Mouse (Mus musculus) kidney, postnatal 14 days (tissue): ENCODE measurements at regions not wholly inside any gene's neighbourhood (a gene's known extent, or its start where the extent isn't known, plus 50 kb on each side); places are given as distances from the start of the nearest gene placed in this dataset.
A peak's percentile ranks its signal among the peaks of the same experiment; 100 is the strongest.
"Not testable (repeated sequence)": the region's sequence is repeated elsewhere in the genome, so short reads cannot be mapped to it uniquely, and the experiment has no call there.

Experiments used
- DNase-seq: peaks from one replicate; pipeline ENCODE4 v3.0.0; 2022; ENCODE audit warnings: mixed read lengths

DNA sequence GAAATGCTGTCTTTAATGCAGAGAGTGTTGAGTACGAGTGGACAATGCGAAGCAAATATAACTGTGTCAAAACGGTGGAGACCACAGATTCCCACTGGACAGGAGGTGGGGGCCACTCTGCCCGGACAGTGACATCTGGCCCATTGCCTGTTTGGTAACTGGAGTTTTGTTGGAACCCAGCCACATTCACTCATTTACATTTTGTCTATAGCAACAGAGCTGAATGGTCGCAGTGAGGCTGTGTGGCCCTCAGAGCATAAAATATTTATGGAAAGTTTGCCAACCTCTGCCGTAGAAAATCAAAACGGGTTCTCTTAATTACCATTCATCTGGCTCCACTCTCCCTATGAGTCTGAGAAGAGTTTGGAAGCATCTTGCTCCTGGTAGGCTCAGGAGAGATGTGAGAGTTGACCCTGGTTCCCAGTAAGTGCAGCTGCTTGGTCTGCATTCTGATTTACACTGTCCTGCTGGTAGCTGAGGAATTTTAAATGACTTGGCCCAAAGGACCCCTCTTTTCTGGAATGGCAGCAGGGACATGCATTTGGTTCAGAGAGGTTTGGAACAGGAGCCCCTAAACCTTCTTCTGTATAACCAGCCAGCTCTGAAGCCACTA is 187.9 kb upstream of the Pik3r1 start:
- DNase-seq: no peak

DNA sequence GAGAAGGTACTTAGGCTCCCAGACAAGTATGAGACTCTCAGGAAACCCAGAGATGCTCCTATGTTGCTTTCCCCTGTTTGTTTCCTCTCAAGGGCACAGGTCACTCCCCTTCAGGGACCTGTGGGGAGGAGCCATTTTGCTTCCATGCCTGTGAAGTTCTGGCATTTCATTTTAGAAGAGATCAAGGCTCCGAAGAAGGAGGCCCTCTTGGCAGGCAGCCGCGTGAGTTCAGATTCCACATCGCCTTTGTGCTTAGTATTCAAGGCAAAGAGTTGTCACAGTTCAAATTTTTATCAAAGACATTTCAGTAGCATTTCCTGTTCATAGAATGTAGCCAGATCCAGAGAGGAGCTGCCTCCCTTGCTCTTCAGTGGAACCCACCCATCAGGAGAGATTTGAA is 189.8 kb upstream of the Pik3r1 start:
- DNase-seq: peak; percentile 72

DNA sequence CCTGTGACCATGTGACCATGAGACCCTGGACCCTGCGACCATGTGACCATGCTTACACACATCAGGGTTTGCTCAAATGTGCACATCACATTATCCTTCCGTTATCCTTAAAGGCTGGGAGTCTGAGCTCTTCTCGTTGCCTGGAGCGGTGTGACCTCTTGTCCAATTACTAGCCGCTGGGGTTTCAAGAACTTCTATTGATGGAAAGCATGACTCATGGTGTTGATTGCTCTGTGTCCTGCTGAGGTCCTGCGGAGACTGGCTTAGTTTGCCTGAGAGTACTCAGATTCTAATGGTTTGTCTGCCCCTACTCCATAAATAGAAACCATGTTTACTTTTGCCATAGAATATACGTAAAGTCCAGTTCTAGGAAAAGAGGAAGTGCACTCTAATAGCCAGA is 197.5 kb upstream of the Pik3r1 start:
- DNase-seq: no peak

DNA sequence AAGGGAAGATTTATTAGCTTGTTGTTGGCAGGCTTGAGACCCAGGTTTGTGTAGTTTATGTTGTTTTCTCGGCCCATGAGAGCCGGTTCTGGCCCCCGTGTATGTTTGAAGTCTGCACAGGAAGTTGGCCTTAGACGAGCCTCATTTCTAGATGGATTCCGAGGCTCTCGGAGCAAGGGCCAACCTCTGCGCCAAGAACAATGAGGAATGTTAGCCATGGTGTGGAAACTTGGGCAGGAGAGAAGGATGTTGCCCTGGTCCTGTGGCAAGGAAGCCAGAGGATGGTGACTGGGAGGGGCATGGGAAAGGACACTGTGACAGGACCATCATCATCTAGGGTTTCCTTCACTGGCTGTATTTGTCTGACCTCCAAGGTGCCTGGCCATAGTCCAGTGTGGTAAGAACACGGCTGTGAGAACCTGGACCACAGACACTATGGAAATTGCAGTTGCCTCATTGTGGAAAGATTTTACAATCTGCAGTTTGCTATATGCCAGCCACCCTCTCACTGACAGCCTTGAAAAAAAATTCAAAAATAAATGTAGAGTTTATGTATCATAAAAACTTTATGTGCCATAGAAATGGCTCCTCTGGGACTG is 198.9 kb upstream of the Pik3r1 start:
- DNase-seq: no peak

DNA sequence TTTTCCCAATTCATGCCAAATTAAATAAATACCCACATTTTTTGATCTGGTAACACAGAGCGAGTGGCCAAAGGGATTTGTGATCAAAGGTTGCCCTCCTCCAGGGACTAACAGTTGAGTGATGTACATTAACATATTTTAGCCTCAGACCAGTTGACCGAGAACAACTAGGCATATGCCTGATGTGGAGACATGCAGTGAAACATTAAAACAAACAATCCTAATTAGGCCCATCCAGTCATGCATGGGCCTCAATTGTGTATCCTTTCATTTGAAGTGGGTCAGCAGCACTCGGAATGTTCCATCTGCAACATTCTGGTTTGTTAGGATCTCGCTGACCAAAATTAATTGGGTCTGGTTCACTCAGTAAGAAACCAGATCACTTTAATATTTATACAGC is 199.4 kb upstream of the Pik3r1 start:
- no peak for DNase-seq

DNA sequence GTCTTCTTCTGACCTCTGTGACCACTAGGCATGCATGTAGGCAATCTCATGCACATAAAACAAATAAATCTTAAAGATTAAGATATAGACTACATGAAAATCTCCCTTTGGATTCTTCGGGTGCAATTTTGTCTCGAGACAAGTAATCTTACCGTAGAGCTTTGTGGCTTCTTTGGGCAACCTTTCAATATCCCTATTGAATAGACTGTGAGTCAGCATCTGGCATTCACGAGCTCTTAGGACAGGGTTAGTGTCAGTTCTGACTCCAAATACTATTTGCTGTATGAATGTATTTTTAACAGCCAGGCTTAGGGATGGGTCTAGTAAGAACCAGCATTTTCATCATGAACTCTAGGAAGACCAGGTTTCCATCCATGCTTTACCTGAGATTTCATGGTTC is 208.7 kb upstream of the Pik3r1 start:
- DNase-seq: no peak

DNA sequence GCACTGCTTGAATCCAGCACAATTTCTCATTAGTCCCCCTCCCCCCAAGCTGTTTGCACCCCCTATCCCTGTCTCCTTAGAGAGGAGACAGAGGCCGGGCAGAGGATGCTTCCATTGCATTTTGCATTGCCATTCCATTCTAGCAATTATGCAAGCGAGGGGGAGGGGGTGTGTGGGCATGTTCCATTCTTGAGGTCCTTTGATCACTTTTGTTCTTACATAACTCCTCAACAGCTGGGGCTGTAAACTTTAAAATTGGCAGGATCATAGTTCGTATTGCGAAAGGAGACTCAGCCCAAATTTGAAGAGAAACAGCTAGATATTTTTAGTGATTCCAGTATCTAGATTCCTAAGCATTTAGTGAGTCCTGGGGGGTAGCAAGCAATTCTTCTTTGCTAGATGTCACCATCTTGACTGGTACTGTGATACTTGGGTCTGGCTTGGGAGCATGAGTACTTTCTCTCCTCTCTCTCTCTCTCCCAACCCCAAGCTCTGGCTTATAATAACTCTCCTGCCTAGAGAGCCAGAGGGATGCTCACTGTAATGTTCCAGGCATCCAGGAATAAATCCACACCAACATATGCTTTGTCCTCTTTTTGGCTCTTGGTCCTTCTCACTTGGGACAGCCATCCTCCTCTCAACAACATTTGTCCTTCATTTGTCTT is 212.3 kb upstream of the Pik3r1 start:
- DNase-seq: no peak

DNA sequence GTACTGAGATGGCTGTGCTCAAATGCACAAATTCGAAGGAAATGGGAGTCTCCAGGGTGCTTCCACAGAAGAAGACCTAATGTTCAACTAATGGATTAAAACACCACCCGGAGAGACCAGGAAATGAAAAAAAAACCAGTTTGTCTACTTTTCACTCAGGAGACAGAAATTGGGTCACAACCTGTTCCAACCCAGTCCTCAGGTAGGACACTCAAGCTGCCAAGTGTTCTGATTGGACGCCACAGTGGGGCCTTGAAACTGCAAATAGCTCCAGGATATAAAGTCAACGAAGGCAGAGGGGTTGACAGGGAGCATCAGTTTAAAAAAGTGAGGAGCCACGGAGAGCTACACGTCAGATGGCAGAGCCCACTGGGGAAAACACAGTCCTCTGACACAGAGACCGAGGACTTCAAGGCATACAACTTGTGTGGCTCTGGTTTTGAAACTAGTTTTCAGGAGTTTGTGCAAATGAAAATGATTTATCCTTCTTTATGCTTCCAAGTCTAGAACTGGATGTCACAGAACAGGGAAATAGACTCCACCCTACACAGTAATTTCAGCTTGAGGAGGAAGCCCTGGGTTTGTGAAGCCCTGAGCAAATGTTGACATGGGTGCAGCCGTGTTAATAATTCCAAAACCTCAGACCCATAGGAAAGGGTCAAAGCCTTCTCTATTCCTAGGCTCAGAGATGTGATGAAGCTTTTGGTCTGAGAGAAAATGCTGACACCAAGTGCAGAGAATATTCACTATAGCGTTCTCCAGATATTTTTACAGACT is 220.8 kb upstream of the Pik3r1 start:
- DNase-seq: no peak

DNA sequence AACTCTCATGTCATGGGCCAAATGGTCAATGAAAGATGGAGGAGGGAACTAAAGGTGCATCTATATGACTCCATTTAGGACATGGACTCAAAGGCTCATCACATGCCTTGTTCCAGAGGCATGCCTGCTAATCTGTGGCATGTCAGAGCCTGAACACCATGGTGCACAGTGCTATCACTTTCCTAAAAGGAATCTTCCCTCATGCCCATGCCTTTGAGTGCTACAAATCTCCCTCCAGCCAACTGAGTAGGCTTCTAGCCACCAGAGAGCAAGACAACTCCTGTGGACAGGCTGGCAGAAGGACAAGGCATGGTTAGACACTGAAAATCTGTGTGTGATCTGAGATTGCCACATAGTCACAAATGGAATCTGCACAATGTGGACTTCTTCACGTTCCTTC is 223.7 kb upstream of the Pik3r1 start:
- no peak for DNase-seq

DNA sequence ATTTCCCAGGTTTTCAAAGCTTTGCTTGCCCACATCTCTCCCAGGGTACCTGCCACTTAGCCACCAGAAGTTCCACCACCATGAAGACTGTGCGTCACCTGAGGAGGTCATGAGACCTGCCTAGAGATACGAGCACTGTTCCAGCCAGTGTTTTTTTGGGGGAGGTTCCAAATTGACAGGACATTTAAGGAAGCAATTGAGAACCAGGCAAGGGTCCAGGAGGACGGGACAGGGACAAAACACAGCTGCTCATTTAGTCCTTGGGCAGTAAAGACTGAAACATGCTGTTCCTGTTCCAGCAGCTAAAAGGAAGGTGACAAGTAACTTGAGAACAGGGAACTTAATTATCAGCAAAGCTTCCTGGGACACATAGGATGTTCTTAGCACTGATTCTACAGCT is 226.8 kb upstream of the Pik3r1 start:
- peak; percentile 67 for DNase-seq

DNA sequence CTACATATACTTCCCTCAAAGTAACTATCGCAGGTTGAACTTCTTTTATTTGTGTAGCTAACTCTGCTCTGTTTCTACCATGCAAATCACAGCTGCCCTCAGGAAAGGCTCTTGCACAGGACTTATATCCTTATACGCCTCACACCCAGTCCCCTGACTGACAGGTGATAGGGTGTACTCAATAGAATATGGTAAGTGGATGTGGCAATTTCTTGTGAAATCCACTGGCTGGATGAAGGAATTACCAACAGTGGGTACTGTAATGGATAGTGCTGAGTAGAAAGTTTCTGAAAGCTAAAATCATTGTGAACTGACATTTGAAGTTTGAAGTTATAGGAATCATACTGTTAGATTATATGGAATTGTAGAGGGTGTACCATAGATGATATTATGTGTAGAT is 227.5 kb upstream of the Pik3r1 start:
- DNase-seq: no peak

DNA sequence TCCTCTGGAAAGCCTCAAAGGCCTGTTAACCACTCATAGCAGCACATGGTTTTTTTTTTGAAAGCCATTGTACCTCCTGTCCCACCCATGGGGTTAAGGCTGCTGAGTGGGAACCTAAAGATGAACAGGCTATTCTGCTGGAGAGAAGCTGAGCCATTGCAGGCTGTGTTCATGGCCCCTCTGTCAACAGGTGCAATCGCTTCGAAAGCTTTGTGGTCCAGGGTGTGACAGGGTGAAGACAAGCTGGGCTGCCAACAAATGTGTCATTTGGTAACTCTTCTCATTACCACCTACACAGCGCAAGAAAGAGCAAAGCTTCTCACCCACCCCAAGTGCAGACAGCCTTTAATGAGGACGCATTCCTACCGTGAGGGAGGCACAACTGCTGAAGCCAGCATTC is 228.1 kb upstream of the Pik3r1 start:
- no peak for DNase-seq

DNA sequence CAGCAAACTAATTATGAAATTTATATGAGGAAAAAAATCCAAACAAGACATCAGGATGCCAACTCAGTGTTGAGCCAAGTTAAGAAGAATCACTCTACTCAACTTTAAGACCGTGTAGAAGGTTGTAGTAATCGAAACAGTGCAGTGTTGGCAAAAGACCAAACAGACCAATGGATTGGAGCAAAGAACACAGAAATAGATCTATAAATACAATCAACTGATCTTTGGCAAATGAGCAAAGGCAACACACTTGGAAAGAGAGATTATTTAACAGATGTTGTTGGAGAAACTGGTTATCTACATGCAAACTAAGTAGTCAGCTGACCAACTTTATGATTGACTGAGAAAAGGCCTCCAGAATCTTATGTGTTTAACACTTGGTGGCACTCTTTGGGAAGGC is 229.4 kb upstream of the Pik3r1 start:
- DNase-seq: no peak

DNA sequence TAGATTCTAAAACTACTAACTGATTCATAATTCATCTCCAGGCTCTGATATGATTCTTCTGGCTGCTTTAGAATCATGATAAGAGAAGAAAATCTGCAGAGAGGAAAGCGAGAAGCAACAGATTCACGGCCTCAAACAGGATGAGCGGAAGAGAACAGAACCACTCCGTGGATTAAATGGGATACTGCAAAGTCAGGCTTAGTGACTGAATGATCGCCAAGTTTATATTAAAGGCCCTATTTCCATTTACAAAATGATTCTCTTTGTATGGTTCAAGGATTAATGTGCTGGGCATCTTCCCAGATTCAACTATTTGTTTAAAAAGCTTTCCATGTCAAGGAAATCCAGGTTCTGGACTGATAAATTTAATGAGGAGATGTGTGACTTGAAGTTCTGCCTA is 238.5 kb upstream of the Pik3r1 start:
- no peak for DNase-seq

DNA sequence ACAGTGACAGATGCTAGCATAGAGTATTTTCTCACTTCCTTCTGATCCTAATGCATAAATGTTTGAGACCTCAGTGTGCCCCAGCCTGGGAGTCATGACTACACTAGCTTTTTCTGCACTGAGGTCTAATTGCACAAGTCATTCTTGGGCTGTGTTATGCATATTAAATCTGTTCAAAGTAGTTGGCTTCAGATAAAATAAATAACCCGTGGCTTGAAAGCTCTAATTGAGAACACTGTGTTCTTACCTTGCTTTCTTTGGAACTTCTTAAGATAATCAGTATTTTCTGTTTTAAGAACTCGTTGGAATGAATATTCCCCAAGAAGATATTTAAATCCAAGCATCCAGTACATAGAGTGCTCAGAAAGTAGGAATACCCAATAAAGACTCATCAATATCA is 243.9 kb upstream of the Pik3r1 start:
- DNase-seq: no peak

DNA sequence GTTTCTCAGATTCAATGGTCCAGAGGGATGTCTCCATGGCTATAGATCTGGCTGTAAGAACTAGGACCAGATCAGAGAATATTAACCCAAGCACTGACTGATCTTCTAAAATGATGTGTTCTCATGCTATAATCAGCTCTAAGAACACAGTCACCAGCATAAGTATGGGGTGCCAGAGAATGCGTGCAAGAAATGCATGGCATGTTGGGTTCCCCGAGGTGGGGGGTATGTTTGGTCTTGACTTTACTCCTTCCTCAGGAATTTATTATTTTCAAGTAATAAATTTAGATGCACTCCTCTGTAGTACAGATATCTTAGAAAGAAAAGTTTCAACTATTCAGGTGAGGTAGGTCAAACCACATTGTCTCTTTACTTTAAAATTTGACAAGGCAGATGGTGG is 246.5 kb upstream of the Pik3r1 start:
- no peak for DNase-seq

DNA sequence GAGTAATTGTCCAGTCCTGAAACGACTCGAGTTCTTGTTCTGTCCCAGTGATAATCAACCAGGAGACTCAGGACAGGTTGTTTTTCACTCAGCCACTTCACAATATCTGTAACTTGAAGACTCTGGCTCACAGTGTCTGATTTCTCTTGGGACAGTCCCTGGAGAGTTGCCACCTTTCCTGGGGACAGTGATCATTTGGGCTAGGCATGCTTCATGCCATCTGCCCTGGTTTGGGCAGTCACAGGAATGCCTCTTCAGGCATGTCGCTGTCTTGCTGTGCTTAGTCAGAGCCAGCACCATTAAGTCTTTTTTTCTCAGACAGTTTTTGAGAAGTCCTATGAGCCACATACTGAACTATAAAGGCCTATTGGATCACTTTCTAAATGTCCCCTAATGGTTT is 246.9 kb upstream of the Pik3r1 start:
- no peak for DNase-seq

DNA sequence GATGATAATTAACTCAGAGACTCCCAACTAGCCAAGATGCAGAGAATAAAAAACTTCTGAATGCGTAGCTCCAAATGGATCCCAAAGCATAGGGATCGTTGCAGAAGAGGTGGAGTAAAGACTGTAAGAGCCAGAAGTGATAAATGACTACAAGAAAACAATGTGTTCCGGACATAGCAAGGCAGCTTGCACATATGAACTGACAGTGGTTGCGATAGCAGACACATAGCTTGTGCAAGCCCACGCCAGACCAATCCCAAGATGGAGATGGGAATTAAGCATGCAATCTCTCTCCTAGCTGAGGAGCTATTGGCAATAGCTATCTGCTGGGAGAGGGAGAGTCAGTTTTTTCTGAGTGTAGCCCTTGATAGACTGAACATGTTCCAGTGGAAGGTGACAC is 248.5 kb upstream of the Pik3r1 start:
- DNase-seq: no peak

DNA sequence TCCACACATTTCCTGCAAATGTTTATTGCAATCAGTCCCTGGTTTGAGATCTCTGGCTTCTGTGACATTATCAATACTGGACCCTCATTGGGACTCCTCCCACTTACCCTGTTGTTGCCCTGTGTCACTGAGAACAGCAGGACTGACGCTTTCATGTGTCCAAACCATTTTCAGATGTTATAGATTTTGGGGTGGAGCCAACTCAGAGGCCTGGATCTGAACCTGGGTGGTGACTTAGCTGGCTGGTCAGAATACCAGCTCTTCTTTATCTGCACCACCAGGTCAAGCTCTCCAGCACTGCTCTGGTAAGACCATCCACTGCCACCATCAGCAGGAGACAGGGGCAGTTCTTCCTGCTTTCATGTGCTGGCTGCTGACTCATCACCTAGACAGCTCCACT is 254.3 kb upstream of the Pik3r1 start:
- DNase-seq: no peak

DNA sequence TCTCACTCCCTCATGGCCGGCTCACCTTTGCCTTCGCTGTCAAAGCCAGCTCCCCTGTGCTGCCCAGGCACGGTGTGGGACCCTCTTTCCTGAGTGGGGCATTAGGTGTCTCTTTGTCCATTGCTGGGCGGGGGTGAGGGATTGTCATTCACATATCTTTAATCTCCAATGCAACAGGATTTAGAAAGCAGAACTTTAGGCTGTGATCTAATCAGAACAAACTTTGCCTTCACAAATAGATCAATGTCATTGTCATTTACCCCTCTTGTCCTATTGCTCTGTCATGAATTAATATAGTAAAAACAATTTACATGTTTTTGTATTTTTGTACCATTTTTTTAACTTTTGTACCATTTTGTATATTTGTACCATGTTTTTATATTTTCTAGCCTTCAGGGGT is 254.7 kb upstream of the Pik3r1 start:
- no peak for DNase-seq

DNA sequence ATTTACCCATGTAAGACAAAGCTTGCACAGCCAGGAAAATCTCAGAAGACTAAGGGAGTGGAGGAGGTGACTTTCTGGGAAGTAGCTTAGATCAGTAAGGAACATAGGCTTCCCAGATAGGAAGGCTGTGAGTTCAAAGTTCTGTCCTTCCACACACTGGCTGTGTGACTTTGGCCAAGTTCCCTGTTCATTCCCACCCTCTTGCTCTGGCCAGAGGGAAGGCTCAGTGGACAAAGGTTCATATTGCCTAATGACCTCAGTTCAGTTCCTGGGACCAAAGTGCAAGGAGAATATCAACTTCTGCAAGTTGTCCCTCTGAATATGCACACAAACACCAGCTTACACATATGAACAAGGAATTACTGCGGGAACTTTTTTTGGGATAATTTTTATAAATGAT is 255.6 kb upstream of the Pik3r1 start:
- peak; percentile 21 for DNase-seq

DNA sequence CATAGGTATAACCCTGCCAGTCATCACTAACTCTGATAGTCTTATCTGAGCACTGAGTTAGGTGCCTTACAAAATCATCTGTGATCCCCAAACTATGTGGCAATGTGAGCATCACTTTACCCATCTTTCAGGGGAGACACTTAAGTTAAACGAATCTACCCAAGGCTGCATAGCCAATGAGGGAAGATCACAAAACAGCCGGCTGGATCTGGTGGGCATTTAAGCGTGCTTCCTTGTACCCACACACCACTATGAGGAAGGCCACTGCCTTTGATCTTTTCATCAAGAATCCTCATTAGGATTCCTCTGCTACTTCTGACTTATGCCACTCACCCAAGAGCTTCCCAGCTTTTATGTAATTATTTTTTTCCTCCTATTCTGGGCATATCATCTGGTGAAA is 257.1 kb upstream of the Pik3r1 start:
- no peak for DNase-seq

DNA sequence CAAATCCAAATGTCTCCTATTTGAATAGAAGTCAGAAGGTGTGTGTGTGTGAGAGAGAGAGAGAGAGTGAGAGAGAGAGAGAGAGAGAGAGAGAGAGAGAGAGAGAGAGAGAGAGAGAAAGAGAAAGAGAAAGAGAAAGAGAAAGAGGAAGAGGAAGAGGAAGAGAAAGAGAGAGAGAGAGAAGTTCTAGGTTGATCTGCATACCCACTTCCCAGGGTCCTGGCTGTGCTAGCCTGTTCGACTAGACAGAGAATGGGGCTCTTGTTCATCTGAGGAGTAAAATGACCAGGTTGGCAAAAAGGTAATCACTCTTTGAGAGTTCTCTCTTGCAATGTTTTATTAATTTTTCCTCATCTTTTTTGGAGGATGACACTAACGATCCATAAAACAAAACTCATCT is 257.5 kb upstream of the Pik3r1 start:
- not testable (repeated sequence) for DNase-seq

DNA sequence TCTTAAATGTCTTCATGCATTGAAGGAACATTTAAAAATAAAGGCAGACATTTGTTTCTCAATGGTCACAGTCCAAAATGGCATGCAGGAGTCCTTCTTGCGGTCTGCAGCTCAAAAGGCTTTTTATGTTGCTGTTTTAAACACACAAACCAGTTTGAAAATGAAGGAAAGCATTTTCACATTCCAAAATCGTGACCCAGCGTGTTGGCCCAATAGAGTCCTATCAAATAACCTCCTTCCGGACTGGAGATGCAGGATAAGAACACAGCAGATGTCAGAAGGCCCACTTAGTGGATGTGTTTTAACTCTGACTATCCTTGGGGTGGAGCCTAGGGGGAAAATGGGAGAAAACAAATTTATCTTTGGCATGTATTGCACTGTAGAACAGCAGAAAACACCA is 263.4 kb upstream of the Pik3r1 start:
- DNase-seq: no peak
